Mouse (Mus musculus) forebrain, embryonic 12.5 days (tissue): ENCODE measurements around the gene Arhgap28. TPM values are rescaled to one million over a fixed set of nuclear protein-coding genes. Genes with fewer than 3 reads are reported as not detected.
"Not testable (repeated sequence)": the region's sequence is repeated elsewhere in the genome, so short reads cannot be mapped to it uniquely, and the experiment has no call there.

Experiments used
- ATAC-seq: fragments of 200-750 bp; cut with Nextera tagmentation; 2 replicates; pipeline ENCODE4 v1.8.0; 2017; ENCODE audit warnings: moderate TSS enrichment; ENCODE audit not compliant: low FRiP score
- H3K27ac ChIP-seq: fragments of 300-500 bp; sonication (generic); 2 replicates; pipeline ENCODE4 v1.5.1; 2016; ENCODE audit warnings: mild to moderate bottlenecking
- H3K27me3 ChIP-seq: fragments of 300-500 bp; sonication (generic); 2 replicates; pipeline ENCODE4 v1.6.1; 2016; ENCODE audit warnings: mild to moderate bottlenecking
- H3K36me3 ChIP-seq: fragments of 300-500 bp; sonication (generic); replicated peaks from 2 replicates; pipeline ENCODE4 v1.6.1; 2016; ENCODE audit warnings: mild to moderate bottlenecking
- H3K4me1 ChIP-seq: fragments of 300-500 bp; sonication (generic); 2 replicates; pipeline ENCODE4 v1.6.1; 2016
- H3K4me2 ChIP-seq: fragments of 300-500 bp; sonication (generic); 2 replicates; pipeline ENCODE4 v1.6.1; 2016; ENCODE audit warnings: mild to moderate bottlenecking, moderate library complexity
- H3K4me3 ChIP-seq: fragments of 300-500 bp; sonication (generic); replicated peaks from 2 replicates; pipeline ENCODE4 v1.5.1; 2016; ENCODE audit warnings: mild to moderate bottlenecking
- H3K9ac ChIP-seq: fragments of 300-500 bp; sonication (generic); 2 replicates; pipeline ENCODE4 v1.6.1; 2016; ENCODE audit warnings: mild to moderate bottlenecking
- H3K9me3 ChIP-seq: fragments of 300-500 bp; sonication (generic); 2 replicates; pipeline ENCODE4 v1.6.1; 2016
- WGBS: fragments of 180-500 bp; shearing (Covaris S2); methylation state at CpG from one replicate; pipeline ENCODE4 v1.1.7; 2016; 5-methylcytosine and 5-hydroxymethylcytosine counted together
- polyA plus RNA-seq: library from polyadenylated mRNA; unstranded; fragments of >200 nt; fragmentation: Nextera tagmentation; extraction: Ambion mirVana; gene quantifications from 2 replicates; pipeline ENCODE4 v1.2.1, GENCODE M21; 2016

The Arhgap28 gene
- polyA plus RNA-seq, 1 experiment from 2014 or later = 17.0 TPM

GRCm38 (mm10) chr17:67861744-67862535, 142.0 kb downstream of the Arhgap28 start:
- WGBS = 80% methylated on average over 16 of the region's 16 CpGs
- no peaks in the 10 kb centered on the region; the same call in 1 of the 2 replicates for H3K4me1 ChIP-seq

DNA sequence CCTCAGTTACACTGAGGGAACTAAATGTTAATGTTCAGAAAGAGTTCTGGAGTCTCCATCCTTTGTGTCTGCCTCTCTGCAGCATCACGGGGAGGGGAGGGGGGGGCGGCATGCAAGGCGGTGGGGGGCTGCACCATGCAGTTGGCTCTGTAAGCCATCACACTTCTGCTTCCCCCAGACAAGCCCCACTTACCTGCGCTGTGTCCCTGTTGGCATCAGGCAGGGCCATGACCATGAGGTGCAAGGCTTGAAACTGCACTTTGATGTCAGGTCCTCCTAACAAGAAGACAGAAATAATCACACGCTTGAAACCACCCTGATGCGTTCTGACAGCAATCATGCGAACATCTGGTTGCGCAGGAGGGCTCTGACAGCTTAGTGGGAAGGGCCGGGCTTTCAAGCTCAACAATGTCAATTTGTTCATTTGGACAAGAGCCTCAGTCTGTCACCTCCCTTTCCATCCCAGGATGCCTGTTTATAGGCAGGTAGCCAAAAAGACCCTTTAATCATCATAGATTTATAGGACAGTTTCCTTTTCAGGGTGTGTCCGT, 142.8 kb downstream of the Arhgap28 start:
- H3K27ac ChIP-seq = no peak overlapping the region
- no peaks in the 10 kb centered on the region for H3K36me3 ChIP-seq
- no peak overlapping the region for H3K9ac ChIP-seq
- WGBS = 84% methylated on average over 10 of the region's 10 CpGs
- no peaks in the 10 kb centered on the region; the same call in 1 of the 2 replicates for H3K4me1 ChIP-seq
- H3K27me3 ChIP-seq = no peaks in the 10 kb centered on the region
- H3K4me3 ChIP-seq = no peak overlapping the region
- no peak overlapping the region for H3K4me2 ChIP-seq
- no peaks in the 10 kb centered on the region for H3K9me3 ChIP-seq
- 0 out of 2 replicates have a peak, but pooled peaks have one; percentile 20 for ATAC-seq

More at GRCm38 (mm10) chr17:67861744-67862535, 142.0 kb downstream of the Arhgap28 start:
- H3K36me3 ChIP-seq = no peaks in the 10 kb centered on the region
- no peak overlapping the region for H3K27ac ChIP-seq
- H3K4me3 ChIP-seq = no peak overlapping the region
- no peaks in the 10 kb centered on the region for H3K27me3 ChIP-seq
- no peak overlapping the region for H3K4me2 ChIP-seq
- no peak overlapping the region for H3K9ac ChIP-seq
- peak; percentile 75 for ATAC-seq
- H3K9me3 ChIP-seq = no peaks in the 10 kb centered on the region

- H3K9me3 ChIP-seq, ATAC-seq, H3K27ac ChIP-seq, H3K4me1 ChIP-seq, H3K9ac ChIP-seq, H3K27me3 ChIP-seq, H3K36me3 ChIP-seq, H3K4me3 ChIP-seq, H3K4me2 ChIP-seq: not testable (repeated sequence)
- 92% methylated on average over 2 of the region's 2 CpGs for WGBS
Measured at GRCm38 (mm10) chr17:67841494-67841893, 162.4 kb downstream of the Arhgap28 start.

GRCm38 (mm10) chr17:67838948-67839347, 165.0 kb downstream of the Arhgap28 start:
- no peaks in the 10 kb centered on the region for H3K36me3 ChIP-seq
- H3K4me3 ChIP-seq = no peak overlapping the region
- no peak overlapping the region for H3K4me2 ChIP-seq
- H3K9me3 ChIP-seq = no peaks in the 10 kb centered on the region
- no peaks in the 10 kb centered on the region for H3K4me1 ChIP-seq
- H3K27me3 ChIP-seq = no peaks in the 10 kb centered on the region
- ATAC-seq = no peak
- WGBS = 88% methylated on average over 13 of the region's 13 CpGs
- H3K27ac ChIP-seq = no peak overlapping the region
- H3K9ac ChIP-seq = no peak overlapping the region

DNA sequence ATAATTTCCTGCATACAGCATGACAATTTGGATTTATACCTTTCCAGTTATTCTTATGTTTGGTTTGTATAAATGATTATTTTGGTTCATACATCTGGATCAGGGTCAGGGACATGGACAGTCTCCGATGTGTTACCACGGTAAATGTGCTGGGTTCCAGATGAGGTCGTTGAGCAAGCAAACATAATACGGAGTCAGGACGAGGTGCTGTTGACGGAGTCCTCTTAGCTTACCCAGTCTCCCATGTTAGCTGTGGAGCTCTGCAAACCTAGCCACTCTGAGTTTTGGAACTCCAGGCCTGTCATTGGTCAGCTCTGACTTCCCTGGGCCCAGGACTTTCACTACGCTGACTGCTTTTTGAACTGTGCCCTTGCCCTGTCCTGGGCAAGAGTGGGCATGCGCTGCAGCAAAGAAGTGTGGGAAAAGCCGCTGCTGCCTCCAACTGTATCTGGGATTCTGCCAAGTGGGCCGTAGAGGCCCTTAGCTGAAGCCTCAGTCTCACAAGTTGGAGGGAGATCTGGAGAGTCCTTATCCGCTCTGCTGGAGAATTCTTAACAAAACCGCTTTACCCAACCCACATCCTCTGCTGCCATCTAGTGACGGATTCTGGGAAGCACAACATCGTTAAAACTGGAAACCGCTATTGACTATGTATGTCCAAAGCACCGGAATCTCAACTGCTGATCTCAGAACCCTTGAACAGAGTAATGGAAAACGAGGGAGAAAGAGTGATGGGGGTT, 166.4 kb downstream of the Arhgap28 start:
- H3K4me3 ChIP-seq = no peak overlapping the region
- no peak overlapping the region for H3K4me2 ChIP-seq
- H3K9ac ChIP-seq = no peak overlapping the region
- WGBS = 56% methylated on average over 17 of the region's 17 CpGs
- no peaks in the 10 kb centered on the region for H3K27me3 ChIP-seq
- H3K27ac ChIP-seq = no peak overlapping the region
- peak; percentile 58 for ATAC-seq
- H3K4me1 ChIP-seq = no peaks in the 10 kb centered on the region
- no peaks in the 10 kb centered on the region for H3K9me3 ChIP-seq
- H3K36me3 ChIP-seq = no peaks in the 10 kb centered on the region

DNA sequence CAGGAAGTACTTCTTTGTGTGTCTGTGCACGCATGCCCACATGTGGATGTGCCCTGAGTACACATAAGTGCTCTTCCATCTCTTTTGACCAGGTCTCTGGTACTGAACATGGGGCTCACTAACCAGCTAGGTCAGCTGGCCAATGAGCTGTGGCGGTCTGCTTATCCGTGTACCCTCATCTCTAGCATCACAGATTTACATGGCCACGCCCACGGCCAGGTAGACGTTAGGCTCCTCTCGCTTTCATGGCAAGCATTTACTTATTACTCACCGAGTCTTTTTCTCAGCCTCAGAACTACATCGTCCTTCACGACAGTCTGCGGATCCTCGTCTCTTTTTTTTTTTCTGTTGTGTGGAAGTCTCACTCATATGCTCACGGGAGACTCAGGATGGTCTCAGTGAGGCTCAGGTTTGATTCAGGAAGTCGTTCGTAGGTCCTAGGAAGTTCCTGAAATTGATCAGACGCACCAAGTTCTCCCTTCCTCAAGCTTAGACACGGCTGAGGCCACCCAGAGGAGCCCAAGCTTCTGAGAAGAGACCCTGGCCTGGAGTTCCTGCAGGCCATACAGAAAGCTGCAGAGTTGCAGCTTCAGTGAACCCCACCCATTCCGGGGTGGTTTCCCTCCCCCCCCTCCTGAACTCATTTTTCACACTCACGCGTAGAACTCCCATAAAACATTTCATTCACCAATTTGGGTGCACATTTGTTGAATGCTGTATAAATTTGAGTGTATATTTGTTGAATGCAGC, 167.6 kb downstream of the Arhgap28 start:
- Histone ChIP-seq H3K27me3 (no peaks in the 10 kb centered on the region), H3K27ac (no peak overlapping the region), H3K36me3 (no peaks in the 10 kb centered on the region), H3K9ac (no peak overlapping the region), H3K9me3 (no peaks in the 10 kb centered on the region), H3K4me2 (no peak overlapping the region), H3K4me1 (no peaks in the 10 kb centered on the region), H3K4me3 (no peak overlapping the region)
- WGBS = 94% methylated on average over 20 of the region's 20 CpGs
- no peak for ATAC-seq

DNA sequence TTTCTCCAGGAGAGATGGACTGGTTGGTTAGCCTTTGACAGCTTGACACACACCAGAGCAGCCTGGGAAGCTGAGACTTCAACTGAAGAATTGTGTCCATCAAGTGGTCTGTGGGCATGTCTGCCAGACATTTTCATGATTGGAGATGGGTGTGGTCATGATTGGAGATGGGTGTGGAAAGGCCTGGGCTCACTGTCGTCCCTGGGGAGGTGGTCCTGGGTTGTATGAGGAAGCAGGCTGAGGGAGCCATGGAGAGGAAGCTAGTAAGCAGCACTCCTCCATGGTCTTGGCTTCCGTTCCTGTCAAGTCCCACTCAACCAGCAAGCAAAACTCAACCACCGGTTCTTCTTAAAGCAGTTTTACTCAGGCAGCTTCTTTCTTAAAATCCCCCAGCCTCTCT, 176.5 kb downstream of the Arhgap28 start:
- peaks cover 7% of the 10 kb centered on the region; the same call in 1 of the 2 replicates for H3K36me3 ChIP-seq
- WGBS = 94% methylated on average over 3 of the region's 3 CpGs
- H3K27me3 ChIP-seq = no peaks in the 10 kb centered on the region
- no peak overlapping the region for H3K9ac ChIP-seq
- no peak overlapping the region for H3K4me3 ChIP-seq
- no peaks in the 10 kb centered on the region for H3K4me1 ChIP-seq
- no peak overlapping the region for H3K27ac ChIP-seq
- peaks cover 8% of the 10 kb centered on the region; the same call in 1 of the 2 replicates for H3K9me3 ChIP-seq
- no peak for ATAC-seq
- H3K4me2 ChIP-seq = no peak overlapping the region

GRCm38 (mm10) chr17:67816916-67817315, 187.0 kb downstream of the Arhgap28 start:
- H3K27me3 ChIP-seq = no peaks in the 10 kb centered on the region
- H3K4me3 ChIP-seq = no peak overlapping the region
- WGBS = 94% methylated on average over 10 of the region's 10 CpGs
- no peak overlapping the region for H3K4me2 ChIP-seq
- H3K4me1 ChIP-seq = no peaks in the 10 kb centered on the region
- ATAC-seq = no peak
- no peaks in the 10 kb centered on the region for H3K9me3 ChIP-seq
- no peak overlapping the region for H3K9ac ChIP-seq
- peaks cover 76% of the 10 kb centered on the region for H3K36me3 ChIP-seq
- no peak overlapping the region for H3K27ac ChIP-seq

DNA sequence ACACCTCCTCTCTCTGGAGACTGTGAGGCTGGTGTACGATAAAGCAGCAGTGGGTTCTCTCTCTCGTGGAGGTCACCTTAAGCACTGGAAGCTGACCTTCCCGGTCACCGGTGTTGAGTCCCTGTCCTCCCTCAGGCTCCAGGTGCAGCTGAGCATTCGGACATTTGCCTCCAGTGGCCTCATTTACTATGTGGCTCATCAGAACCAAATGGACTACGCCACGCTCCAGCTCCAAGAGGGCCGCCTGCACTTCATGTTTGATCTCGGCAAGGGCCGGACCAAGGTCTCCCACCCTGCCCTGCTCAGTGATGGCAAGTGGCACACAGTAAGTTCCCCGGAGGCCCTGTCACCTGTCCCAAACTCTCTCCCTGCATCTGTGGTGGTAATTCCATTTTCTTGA, 188.2 kb downstream of the Arhgap28 start:
- Histone ChIP-seq H3K4me3 (no peak overlapping the region), H3K27me3 (no peaks in the 10 kb centered on the region), H3K9ac (no peak overlapping the region), H3K9me3 (no peaks in the 10 kb centered on the region), H3K27ac (no peak overlapping the region), H3K36me3 (peaks cover 67% of the 10 kb centered on the region), H3K4me1 (no peaks in the 10 kb centered on the region), H3K4me2 (no peak overlapping the region)
- ATAC-seq = no peak
- 95% methylated on average over 11 of the region's 11 CpGs for WGBS

DNA sequence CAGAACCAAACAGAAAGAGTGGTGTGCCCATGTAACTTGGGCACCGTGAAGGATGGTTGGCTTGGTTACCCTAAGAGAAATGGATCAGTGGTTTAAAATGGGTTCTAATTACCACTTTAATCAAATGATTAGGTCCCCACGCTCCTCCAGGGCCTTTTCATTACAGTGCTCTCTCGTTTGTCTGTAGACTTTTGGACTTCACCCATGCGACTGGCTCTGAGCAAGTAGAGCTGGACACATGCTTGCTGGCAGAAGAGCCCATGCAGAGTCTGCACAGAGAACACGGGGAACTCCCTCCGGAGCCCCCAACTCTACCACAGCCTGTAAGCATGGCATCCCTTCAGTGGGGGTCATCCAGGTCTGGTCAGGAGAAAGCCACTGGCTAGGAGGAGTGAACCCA, 190.3 kb downstream of the Arhgap28 start:
- Histone ChIP-seq H3K27me3 (no peaks in the 10 kb centered on the region), H3K4me2 (no peak overlapping the region), H3K4me1 (no peaks in the 10 kb centered on the region), H3K9me3 (no peaks in the 10 kb centered on the region), H3K4me3 (no peak overlapping the region), H3K27ac (no peak overlapping the region), H3K9ac (no peak overlapping the region), H3K36me3 (peaks cover 74% of the 10 kb centered on the region)
- 89% methylated on average over 6 of the region's 6 CpGs for WGBS
- ATAC-seq = no peak

DNA sequence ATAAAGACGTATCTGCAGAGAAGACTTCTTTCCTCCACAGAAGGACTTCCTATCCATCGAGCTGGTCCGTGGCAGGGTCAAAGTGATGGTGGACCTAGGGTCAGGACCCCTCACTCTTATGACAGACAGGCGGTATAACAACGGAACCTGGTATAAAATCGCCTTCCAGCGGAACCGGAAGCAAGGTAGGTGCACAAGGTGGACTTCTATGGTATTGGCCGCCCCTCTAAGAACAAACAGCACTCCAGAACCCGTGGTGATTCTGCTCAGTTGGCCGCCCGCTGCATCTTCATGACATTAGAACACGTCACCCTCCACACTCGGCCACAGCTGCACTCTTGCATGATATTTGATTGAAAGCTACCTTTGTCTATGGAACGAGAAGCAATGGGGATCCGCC, 194.7 kb downstream of the Arhgap28 start:
- no peak overlapping the region for H3K4me3 ChIP-seq
- no peak overlapping the region for H3K27ac ChIP-seq
- H3K4me1 ChIP-seq = no peaks in the 10 kb centered on the region
- H3K4me2 ChIP-seq = no peak overlapping the region
- 93% methylated on average over 16 of the region's 16 CpGs for WGBS
- H3K9me3 ChIP-seq = no peaks in the 10 kb centered on the region
- H3K27me3 ChIP-seq = no peaks in the 10 kb centered on the region
- peaks cover 52% of the 10 kb centered on the region for H3K36me3 ChIP-seq
- ATAC-seq = no peak
- no peak overlapping the region for H3K9ac ChIP-seq
